Mouse (Mus musculus) intestine, postnatal 0 days (tissue): ENCODE results near the gene Pdzrn4. TPM values are rescaled to one million over a fixed set of nuclear protein-coding genes. Genes with fewer than 3 reads are reported as not detected.

Experiments used
- ATAC-seq: fragments of 200-750 bp; cut with Nextera tagmentation; 2 replicates; pipeline ENCODE4 v1.8.0; 2017; ENCODE audit warnings: mild to moderate bottlenecking, moderate TSS enrichment, moderate library complexity
- H3K27ac ChIP-seq: fragments of 300-500 bp; sonication (generic); 2 replicates; pipeline ENCODE4 v1.5.1; 2014; ENCODE audit warnings: mild to moderate bottlenecking, low read depth, low read length, moderate library complexity
- H3K27me3 ChIP-seq: fragments of 300-500 bp; sonication (generic); replicated peaks from 2 replicates; pipeline ENCODE4 v1.6.1; 2014; ENCODE audit warnings: low read length, mixed read lengths; ENCODE audit not compliant: control insufficient read depth, insufficient read depth
- H3K36me3 ChIP-seq: fragments of 300-500 bp; sonication (generic); 2 replicates; pipeline ENCODE4 v1.6.1; 2014; ENCODE audit warnings: mild to moderate bottlenecking, moderate library complexity; ENCODE audit not compliant: control insufficient read depth, insufficient read depth
- H3K4me1 ChIP-seq: fragments of 300-500 bp; sonication (generic); replicated peaks from 2 replicates; pipeline ENCODE4 v1.6.1; 2014; ENCODE audit warnings: antibody characterized with exemption, low read length, mixed read lengths; ENCODE audit not compliant: control insufficient read depth, insufficient read depth
- H3K4me2 ChIP-seq: fragments of 300-500 bp; sonication (generic); replicated peaks from 2 replicates; pipeline ENCODE4 v1.6.1; 2014; ENCODE audit warnings: low read depth, mild to moderate bottlenecking, moderate library complexity
- H3K4me3 ChIP-seq: fragments of 300-500 bp; sonication (generic); 2 replicates; pipeline ENCODE4 v1.5.1; 2014; ENCODE audit warnings: low read depth, low read length
- H3K9ac ChIP-seq: fragments of 300-500 bp; sonication (generic); 2 replicates; pipeline ENCODE4 v1.6.1; 2014; ENCODE audit warnings: mild to moderate bottlenecking, low read depth, low read length
- H3K9me3 ChIP-seq: fragments of 300-500 bp; sonication (generic); 2 replicates; pipeline ENCODE4 v1.6.1; 2016; ENCODE audit warnings: mixed run types; ENCODE audit not compliant: control insufficient read depth
- CTCF ChIP-seq: sonication (generic); IDR thresholded peaks from 2 replicates; pipeline ENCODE4 v1.5.1; 2016; ENCODE audit warnings: low read depth, mild to moderate bottlenecking, control low read depth, antibody characterized with exemption, moderate library complexity
- WGBS: fragments of 180-500 bp; shearing (Covaris S2); extraction: QIAGEN DNeasy Blood & Tissue Kit; methylation state at CpG from one replicate; pipeline ENCODE4 v1.1.7; 2014; 5-methylcytosine and 5-hydroxymethylcytosine counted together
- polyA plus RNA-seq: library from polyadenylated mRNA; unstranded; fragments of >200 nt; fragmentation: Nextera tagmentation; extraction: Ambion mirVana; gene quantifications from 2 replicates; pipeline ENCODE4 v1.2.1, GENCODE M21; 2015

Pdzrn4 gene
- polyA plus RNA-seq, 1 experiment from 2014 or later = 0.94 TPM

- Histone ChIP-seq H3K4me1 (no peaks in the 10 kb centered on the region), H3K9ac (no peak overlapping the region), H3K4me2 (no peak overlapping the region), H3K9me3 (no peaks in the 10 kb centered on the region), H3K27ac (no peak overlapping the region), H3K27me3 (no peaks in the 10 kb centered on the region), H3K4me3 (no peak overlapping the region), H3K36me3 (no peaks in the 10 kb centered on the region)
- 76% methylated on average over 18 of the region's 18 CpGs for WGBS
- no peak for TF ChIP-seq CTCF
- ATAC-seq = no peak
Measured at GRCm38 (mm10) chr15:92640212-92641082, 243.8 kb downstream of the Pdzrn4 start.

GRCm38 (mm10) chr15:92671279-92672051 lies 274.8 kb downstream of the Pdzrn4 start:
- Histone ChIP-seq H3K27me3 (no peaks in the 10 kb centered on the region), H3K36me3 (no peaks in the 10 kb centered on the region), H3K27ac (no peak overlapping the region), H3K9me3 (no peaks in the 10 kb centered on the region), H3K4me2 (no peak overlapping the region), H3K4me3 (no peak overlapping the region), H3K9ac (no peak overlapping the region), H3K4me1 (no peaks in the 10 kb centered on the region)
- no peak for TF ChIP-seq CTCF
- 86% methylated on average over 11 of the region's 11 CpGs for WGBS
- no peak for ATAC-seq

GRCm38 (mm10) chr15:92676096-92676495 lies 279.4 kb downstream of the Pdzrn4 start:
- WGBS = 86% methylated on average over 5 of the region's 5 CpGs
- no peak overlapping the region for H3K27ac ChIP-seq
- ATAC-seq = no peak
- H3K4me1 ChIP-seq = no peaks in the 10 kb centered on the region
- no peak overlapping the region for H3K4me3 ChIP-seq
- TF ChIP-seq CTCF = no peak
- no peak overlapping the region for H3K4me2 ChIP-seq
- no peaks in the 10 kb centered on the region for H3K36me3 ChIP-seq
- no peak overlapping the region for H3K9ac ChIP-seq
- no peaks in the 10 kb centered on the region for H3K27me3 ChIP-seq
- H3K9me3 ChIP-seq = no peaks in the 10 kb centered on the region

GRCm38 (mm10) chr15:92678377-92678776 lies 281.7 kb downstream of the Pdzrn4 start:
- no peak for ATAC-seq
- H3K9ac ChIP-seq = no peak overlapping the region
- 76% methylated on average over 6 of the region's 6 CpGs for WGBS

GRCm38 (mm10) chr15:92679541-92679940 lies 282.9 kb downstream of the Pdzrn4 start:
- Histone ChIP-seq H3K4me1 (no peaks in the 10 kb centered on the region), H3K9me3 (no peaks in the 10 kb centered on the region), H3K27ac (no peak overlapping the region), H3K9ac (no peak overlapping the region), H3K36me3 (no peaks in the 10 kb centered on the region), H3K27me3 (no peaks in the 10 kb centered on the region), H3K4me3 (no peak overlapping the region), H3K4me2 (no peak overlapping the region)
- no peak for ATAC-seq
- WGBS = 83% methylated on average over 6 of the region's 6 CpGs
- no peak for TF ChIP-seq CTCF

More at GRCm38 (mm10) chr15:92678377-92678776, 281.7 kb downstream of the Pdzrn4 start:
- Histone ChIP-seq H3K4me3 (no peak overlapping the region), H3K4me1 (no peaks in the 10 kb centered on the region), H3K9me3 (no peaks in the 10 kb centered on the region), H3K4me2 (no peak overlapping the region), H3K27me3 (no peaks in the 10 kb centered on the region), H3K27ac (no peak overlapping the region), H3K36me3 (no peaks in the 10 kb centered on the region)
- no peak for TF ChIP-seq CTCF

GRCm38 (mm10) chr15:92696276-92696956 lies 299.7 kb downstream of the Pdzrn4 start:
- Histone ChIP-seq H3K9me3 (no peaks in the 10 kb centered on the region), H3K27me3 (no peaks in the 10 kb centered on the region), H3K27ac (no peak overlapping the region), H3K4me2 (no peak overlapping the region), H3K4me3 (no peak overlapping the region), H3K36me3 (no peaks in the 10 kb centered on the region), H3K4me1 (no peaks in the 10 kb centered on the region), H3K9ac (no peak overlapping the region)
- 55% methylated on average over 10 of the region's 10 CpGs for WGBS
- TF ChIP-seq CTCF = no peak
- no peak for ATAC-seq
